Mouse (Mus musculus): ENCODE measurements around the gene Actg2.
"Not testable (repeated sequence)": the region's sequence is repeated elsewhere in the genome, so short reads cannot be mapped to it uniquely, and the experiment has no call there.

The Actg2 gene

DNA sequence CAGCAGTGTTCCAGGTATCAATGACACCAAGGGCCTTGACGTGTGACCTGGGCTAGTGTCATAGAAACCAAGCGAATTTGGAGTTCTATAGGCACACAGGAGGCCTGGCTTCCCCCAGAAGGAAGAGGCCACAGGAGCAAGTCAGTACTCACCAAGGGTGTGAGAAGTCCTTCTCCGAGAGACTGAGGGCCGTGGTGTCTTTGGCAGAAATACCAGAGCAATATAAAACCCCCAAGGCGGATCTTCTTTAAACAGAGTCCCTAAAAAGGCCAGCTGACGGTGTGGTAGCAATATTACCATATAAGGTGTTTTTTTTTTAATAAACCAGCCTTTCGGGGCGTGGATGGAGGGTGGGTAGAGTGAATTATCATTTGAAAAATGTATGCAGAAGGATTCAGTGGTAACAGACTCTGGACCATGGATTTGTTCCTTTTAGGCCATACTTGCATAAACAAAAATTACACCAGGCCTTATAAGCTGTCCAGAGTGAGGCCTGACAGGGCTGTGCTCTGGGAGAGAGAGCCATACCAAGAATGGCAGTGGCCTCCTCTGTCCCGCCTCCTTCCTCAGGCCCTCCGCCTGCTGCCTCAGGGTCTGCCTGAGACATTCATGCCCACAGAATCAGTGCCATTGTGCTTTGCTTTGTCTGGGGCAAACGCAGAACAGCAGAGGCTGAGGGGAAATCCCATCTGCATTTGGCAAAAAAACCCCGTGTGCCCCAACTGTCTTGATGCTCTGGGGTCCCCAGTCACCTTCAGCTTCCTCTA, at the start of gene Actg2:
Gene Actg2, minus strand, starts transcription at position 238 of the 767 bp plus-strand sequence.
- DNase-seq (ENCODE audit: low spot score): no peak

DNA sequence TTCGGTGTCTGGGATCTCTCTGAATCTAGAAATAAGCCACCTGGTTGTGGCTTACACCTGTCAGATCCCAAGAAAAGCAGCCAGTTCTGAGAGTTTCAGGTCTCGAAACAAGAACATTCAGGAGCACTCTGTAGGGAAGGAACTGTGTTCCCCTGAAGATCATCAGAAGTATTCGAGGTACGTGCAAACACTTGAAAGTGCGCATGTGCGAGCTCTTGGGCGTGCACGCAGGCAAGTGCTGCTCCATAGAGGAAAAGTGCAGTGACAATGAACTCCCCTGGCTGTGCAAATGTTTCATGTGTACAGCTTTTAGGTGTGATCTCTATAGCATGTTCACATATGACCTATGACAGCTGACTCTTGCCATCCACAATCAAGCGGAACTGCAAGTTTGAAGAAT, 49.3 kb upstream of the Actg2 start:
- not testable (repeated sequence) for DNase-seq (ENCODE audit: low spot score)

DNA sequence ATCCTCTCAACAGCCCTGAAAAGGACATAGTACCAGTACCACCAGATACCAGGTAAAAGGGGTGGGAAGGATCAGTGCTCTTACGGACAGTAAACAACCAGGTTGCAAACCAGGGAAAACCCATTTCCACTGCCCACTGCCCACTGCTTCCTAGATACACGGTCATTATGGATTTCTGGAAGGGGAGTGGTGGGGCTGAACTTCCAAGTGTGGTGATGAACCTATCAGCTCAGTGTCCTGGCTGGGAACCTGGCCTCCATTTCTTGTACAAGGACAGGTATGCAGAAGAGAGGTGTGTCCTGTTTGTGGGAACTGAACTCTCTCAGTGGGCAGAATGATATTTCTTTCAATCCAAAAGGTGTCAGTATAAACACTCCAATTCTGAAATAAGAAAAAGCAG, 47.5 kb upstream of the Actg2 start:
- DNase-seq (ENCODE audit: low spot score): no peak

DNA sequence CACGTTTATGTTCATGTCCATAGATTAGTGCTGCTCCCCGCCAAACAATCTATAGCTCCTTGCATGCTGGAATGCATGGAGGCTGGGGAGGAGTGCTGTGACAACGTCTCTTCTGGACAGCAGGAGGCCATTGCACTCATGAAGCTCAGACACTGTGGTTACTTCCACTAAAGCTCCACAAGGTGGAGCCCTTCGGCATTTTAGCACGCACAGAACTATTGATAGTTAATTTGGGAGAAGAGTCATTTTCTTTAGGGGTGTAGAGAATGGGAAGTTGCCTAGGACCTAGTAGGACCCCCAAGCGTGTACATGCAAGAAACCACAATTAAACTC, 46.8 kb upstream of the Actg2 start:
- DNase-seq (ENCODE audit: low spot score): peak; percentile 78

DNA sequence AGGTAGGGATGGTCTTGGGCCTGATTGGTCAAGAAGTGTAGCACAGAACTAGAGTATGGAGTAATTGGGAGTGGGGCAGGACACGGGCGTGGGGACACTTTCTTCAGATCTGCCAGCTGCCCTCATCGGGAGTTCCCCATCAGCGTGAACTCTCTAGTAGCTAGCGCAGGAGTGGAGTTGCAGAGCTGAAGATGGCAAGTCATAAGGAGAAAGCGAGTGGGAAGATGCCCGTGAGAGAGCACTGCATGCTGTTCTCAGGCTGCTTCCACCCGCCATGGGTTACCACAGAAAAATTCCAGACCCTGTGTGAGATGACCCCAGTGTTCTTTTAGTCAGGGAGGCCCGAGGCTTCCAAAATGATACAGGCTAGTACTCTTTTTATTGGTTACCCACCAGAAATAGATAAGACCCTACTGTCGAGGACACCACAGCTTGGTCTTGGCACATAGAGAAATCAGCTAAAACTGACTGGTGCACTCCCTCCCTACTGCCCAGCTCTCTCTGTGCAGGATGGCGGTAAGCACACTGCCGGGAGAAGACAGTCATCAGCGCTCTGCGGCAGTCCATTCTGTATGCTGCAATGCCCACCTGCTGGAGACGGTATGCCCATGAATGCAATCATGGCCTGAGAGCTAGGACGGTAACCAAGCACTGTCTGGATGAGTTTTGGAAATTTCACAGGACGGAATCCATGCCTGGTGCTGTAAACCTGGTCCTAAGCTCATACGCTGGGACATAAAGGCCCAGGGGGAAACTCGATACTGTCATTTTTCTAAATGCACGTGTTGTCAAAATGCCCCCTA, 46.3 kb upstream of the Actg2 start:
- DNase-seq (ENCODE audit: low spot score): no peak

DNA sequence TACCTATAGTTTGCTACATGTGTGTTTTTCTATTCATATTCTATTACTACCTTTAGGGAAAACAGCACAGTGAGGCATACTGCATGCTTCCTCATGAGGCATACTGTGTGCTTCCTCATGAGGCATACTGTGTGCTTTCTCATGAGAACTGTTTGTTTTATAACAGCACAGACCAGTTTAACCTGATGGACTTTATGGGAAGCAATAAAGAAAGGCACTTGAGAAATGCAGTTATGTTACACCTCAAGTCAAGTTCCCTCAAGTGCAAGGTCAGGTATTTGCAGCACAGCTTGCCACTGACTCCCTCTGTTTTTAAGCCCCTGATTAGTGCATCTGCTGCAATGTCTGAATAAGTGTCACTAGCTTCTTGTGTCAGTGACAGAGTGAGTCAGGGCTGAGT, 41.5 kb upstream of the Actg2 start:
- DNase-seq (ENCODE audit: low spot score): no peak

DNA sequence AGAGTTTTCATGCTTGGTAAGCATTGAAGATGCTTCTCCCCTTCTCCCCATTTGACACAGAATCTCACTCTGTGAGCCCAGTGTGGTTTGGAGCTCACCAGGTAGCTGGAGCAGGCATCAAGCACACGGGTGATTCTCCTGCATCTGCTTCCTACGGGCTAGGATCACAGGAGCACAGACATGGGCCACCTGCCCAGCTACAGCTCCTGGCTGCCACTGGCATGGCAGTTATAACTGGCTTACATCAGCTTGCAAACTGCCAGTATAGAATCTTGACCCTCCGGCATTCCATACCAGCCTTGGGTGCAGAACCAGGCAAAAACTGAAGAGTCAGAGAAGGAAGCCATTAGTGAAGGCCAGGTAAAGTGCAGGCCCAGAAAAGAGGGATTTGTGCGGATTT, 39.5 kb upstream of the Actg2 start:
- DNase-seq (ENCODE audit: low spot score): no peak

DNA sequence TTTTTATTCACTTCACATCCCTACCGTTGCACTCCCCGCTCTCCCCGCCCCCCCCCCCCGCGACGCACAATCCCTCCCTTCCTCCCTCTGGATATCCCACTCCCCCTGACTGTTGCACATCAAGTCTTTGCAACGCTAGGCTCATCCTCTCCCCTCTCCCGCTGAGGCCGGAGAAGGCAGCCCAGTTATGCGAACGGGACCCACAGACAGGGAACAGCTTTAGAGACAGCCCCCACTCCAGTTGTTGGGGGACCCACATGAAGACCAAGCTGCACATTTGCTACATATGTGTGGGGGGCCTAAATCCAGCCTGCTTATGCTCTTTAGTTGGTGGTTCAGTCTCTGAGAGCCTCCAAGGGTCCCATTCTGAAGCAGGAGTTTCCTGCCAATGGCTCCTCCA, 36.6 kb upstream of the Actg2 start, which contains the start of gene Stambp:
Gene Stambp, minus strand, starts transcription at position 59 of the 400 bp plus-strand sequence.
- no peak for DNase-seq (ENCODE audit: low spot score)

DNA sequence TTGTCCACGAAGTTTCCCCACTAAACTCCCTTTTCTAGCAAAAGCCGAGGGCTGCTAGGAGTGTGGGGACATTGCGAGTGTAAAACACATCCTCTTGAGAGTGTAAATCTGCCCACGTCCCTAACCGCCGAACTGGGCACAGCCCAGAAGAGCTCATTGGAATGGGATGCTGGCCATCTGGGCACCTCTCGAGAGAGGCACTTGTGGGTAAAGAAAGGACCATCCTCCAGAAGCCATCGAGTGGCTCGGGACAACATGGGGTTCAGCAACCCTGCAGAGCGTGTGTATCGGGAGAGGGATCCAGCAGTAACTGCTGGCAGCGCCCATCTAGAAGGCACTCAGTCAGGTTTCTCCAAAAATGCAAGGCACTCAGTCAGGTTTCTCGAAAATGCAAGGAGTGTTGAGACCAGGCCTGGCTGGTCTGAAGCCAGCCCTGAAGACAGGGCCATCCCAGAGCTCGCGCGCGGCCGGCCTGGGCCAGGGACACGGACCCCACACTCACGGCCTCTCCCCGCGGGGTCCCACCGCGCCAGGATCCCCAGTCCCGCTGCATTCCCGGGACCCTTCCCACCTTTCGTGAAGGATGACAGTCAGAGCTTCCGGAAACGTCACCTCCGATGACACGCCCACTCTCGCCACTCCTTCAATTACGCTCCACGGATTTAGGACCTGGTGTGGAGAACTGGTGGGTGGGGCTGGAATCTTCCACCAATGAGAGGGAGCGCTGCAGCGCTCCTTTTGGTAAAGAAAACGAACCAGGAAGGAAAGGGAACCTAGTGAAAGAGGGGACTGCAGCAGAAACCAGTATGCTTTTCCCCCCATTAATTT, 36.0 kb upstream of the Actg2 start:
- peak; percentile 93 for DNase-seq (ENCODE audit: low spot score)

DNA sequence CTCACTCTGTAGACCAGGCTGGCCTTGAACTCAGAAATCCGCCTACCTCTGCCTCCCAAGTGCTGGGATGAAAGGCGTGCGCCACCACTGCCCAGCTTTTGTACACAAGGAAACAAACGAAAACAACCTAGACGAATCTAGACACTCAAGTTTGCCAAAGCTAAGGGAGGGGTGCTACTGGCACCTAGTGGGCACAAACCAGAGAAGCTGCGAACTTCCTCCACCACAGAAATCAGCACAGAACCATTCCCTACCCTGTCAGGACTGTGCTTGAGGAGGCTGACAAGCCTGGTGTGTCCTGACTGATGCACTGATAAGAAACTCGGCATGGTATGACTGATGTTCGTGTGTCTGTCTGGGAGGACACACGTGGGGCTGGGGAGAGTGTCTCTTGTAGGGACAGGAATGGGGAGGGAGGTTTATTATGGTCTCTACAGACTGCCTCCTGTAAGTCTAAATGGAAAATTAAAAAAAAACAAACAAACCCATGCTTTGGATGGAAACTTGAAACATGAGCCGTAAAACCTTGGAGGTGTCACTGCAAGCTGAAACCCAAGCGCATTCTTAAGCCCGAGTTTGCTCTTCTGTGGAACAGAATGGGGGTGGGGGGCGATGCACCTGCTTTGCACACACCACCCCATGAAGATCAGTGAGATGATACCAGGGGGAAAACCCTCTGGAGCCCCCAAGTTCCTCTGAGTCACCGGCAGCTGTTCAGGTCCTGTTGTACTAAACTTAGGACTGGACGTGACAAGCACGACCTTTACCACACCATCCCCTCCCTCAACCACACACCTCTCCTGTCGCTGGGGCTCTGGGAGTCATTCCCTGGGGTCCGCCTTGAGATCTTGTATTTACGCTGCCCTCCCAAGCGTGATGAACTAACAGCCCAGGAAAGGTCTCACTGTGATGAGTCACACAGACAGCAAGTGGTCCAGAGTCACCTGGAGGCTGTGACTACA, 33.1 kb upstream of the Actg2 start:
- peak; percentile 55 for DNase-seq (ENCODE audit: low spot score)

DNA sequence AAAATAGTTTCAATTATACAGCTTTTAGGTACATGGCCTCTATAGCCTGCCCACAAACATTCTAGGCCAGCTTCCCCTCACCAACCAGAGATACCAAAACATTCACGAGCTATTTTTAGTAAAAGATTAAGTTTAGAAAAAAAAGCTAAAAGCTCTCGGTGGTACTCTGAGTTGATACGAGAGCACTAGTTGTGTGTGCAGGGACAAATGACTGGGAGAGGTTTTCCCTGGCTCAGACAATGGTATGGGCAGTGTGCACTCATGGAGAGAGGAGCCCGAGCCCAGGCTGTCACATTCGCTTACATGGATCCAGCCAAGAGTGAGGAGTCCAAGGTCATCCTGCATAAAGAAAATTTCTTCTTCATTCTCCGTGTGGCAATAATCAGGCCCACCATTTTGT, 19.9 kb upstream of the Actg2 start:
- no peak for DNase-seq (ENCODE audit: low spot score)

DNA sequence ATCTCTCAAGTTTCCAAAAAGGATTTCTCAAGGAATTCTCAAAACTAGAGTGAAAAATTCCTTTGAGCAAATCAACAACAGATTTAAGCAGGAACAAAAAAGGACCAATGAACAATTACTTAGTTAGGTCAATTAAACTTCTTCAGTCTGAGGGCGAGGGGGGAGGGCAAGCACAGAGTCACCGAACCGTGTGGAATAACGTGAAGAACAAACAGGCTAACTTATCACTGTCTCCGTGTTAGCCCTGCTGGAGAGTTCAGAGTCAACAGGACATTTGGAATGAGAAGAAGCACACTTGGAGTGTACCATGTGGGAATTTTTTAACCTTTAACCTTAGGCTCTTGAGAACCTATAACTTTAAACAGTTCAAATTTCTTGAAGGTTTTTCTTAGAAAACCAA, 12.3 kb upstream of the Actg2 start:
- DNase-seq (ENCODE audit: low spot score): no peak

DNA sequence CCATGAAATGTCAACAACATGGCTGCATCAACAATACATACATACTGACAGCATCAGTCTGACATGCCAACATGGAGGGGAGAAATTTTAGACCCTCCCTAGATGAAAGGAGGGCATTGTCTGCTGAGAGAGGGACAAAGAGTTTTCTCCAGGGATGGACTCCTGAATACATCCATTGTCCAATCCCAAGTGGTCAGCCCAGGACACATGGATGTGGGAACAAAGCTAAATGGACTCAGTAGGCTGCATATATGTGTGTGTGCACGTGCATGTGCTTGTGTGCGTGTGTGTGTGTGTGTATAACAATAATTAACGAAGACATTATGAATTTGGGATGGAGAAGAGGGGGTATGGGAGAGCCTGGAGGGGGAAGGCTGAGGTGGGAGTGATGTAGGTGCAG, 9.7 kb upstream of the Actg2 start:
- no peak for DNase-seq (ENCODE audit: low spot score)

DNA sequence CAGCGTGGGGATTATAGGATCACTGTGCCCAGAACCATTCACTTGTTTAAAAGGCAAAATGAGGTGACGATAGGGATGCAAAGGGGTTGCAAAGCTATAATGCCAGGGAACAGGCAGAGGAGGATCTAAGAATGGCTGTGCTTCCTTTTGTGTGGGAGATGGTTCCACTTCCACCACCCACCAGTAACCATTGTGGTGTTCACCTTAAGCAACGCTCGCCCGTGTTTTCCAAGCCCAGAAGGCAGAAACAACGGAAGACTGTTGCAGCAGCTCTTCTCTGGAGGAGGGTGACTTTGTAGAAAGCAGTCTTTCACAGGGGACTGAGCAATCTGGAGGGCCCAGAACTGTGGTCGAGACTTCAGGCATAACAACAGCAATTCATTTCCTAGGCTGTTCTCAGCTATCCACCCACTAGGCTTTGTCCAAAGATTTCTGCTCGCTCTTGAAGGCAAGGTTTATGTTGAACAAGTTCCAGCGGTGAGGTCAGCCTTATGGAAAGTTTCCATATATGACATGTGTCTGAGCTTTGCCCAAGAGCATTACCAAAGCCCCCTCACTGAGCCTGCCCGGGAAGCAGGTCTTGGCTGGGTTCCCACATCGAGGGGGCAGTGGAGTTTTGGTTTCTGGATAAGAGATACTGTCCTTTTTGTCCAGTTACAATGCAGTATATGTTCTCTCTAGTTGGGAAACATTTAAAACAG, 5.8 kb upstream of the Actg2 start:
- DNase-seq (ENCODE audit: low spot score): peak; percentile 57

DNA sequence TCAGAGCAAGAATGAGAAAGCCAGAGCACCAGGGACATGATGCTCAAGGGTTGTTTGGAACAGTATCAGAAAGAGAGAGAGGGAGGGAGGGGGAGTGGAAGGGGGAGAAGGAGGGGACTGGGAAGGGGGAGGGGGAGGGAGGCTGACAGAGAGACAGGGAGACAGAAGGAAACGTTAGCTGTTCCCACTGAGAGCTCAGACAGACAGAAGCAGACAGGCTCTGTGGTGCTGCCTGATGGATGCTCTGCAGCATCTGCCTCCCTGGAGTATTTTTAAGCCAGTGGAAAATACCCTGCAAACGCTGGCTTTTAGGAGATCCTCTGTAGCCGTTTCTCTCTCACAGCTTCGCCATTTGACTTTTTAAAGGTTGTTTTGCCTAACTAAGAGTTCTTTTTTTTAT, 4.0 kb upstream of the Actg2 start:
- DNase-seq (ENCODE audit: low spot score): no peak

DNA sequence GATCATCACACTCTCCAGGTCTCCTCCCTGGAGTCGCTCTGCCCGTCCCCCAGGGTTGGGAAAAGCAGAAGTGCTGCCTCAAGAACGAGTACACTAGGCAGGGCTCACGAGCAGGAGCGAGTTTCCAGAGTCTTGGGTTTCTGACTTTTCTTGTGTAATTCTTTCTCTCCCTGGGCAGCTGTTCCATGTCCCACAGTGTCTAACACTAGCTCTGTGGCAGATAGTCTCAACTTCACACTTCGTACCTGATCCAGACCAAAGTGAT, 662 bp upstream of the Actg2 start:
- DNase-seq (ENCODE audit: low spot score): no peak

DNA sequence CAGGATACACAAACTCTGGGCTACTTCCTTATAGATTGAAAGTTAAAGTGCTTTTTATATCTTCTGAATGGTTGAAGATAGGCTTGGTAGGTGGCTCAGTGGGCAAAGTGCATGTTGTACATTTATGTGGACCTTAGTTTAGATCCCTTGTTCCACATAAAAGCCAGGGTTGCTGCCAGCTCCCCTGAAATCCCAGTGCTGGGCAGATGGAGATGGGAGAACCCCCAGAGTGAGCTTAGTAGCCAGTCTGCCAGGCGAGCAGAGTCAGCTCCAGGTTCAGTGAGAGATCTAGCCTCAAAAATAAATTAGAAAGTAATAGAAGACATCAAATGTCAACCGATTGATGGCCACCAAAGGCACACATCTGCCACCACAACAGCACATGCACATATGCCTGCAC, 3.5 kb downstream of the Actg2 start:
- DNase-seq (ENCODE audit: low spot score): no peak

DNA sequence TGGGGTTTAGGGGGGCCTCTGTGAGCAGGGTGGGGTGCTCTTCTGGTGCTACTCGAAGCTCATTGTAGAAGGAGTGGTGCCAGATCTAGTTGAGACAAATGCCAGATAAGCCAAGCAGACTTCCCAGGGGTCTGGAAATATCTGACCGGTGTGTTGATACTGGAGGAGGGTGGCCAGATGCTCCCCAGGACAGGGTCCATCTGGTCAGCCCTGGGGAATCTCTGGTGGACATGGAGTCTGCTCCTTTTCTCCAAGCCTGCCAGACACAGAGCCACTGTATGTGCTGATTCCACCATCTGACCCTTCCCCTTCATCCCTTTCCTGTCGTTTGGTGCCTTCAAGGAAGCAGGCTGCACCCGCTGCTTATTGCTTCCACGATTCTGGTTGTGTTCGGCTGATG, 12.9 kb downstream of the Actg2 start:
- peak; percentile 54 for DNase-seq (ENCODE audit: low spot score)

DNA sequence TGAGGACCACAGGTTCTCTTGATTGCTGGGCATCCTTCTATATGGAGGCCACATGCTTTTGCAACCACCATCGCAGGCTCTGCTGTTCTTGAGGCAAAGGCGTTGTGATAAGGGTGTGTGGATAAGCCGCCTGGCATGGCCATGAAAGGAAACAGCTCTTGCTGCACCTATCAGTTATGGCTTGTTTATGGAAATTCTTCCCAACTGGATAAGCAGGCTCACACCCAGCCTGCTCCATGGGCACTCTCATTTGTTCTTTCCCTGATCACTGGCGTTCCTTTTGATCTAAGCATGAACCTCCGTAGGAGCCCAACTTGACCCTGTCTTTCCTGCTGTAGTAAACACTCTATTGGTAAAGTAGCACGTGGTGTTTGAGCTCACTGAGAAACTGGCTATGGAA, 14.3 kb downstream of the Actg2 start:
- DNase-seq (ENCODE audit: low spot score): no peak

DNA sequence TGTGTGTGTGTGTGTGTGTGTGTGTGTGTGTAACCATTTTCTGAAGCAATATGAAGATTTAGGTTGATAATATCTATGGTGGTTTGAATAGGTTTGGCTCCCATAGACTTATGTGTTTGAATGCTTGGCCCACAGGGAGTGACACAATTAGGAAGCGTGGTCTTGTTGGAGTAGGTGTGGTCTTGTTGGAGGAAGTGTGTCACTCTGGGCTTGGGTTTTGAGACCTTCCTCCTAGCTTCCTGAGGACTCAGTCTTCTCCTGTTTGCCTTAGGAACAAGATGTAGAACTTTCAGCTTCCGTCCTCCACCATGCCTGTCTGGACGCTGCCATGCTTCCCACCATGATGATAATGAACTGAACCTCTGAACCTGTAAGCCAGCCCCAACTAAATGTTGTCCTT, 17.4 kb downstream of the Actg2 start:
- DNase-seq (ENCODE audit: low spot score): no peak

DNA sequence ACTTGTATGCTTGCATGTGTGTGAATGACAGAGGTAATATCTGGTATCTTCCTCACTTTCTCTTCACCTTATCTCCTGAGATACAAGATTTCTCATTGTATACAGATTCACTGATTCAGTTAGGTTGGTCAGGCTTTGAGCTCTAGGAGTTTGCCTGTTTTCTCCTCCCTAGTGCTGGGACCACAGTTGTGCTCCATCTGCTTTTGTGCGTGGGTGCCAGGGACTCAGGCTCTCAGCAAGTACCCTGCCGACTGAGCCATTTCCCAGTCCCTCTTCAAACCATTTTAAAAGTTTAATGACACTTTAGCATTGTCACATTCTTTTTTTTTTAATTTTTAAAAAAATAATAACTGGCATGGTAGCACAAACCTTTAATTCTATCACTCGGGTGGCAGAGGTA, 20.9 kb downstream of the Actg2 start:
- DNase-seq (ENCODE audit: low spot score): no peak

Data from MN1 (cell line).